Mouse (Mus musculus) ES-Bruce4 (cell line): ENCODE data around the gene Gm36176.

Experiments
- CTCF ChIP-seq: IDR thresholded peaks from one replicate; pipeline ENCODE4 v1.8.1; 2011; ENCODE audit warnings: low read depth, low read length
- EP300 ChIP-seq: IDR thresholded peaks from 2 replicates; pipeline ENCODE4 v1.6.1; 2011; ENCODE audit warnings: low read depth, low read length; ENCODE audit not compliant: insufficient read depth

DNA sequence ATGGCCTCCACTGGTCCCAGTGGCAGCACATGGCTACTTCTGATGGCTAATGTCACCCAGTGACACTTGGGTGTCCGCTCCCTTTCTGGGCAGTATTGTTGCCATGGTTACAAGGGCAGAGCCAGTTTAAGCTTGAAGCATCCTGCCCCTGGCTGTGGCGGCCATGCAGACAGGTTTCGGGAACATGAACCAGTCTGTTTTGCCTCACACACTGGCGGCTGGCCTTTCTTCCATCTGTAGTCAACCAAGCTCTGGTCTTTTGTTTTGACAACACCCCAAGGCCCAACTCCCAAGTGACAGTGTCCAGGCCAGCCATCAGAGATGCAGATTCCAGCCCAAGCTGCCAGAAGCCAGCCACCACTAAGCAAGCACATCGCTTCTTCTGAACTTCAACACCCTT, 49.0 kb downstream of the Gm36176 start:
- TF ChIP-seq CTCF (no peak), EP300 (no peak)
